Mouse (Mus musculus) liver, embryonic 14.5 days (tissue): ENCODE results near the gene Trappc6b. TPM values are rescaled to one million over a fixed set of nuclear protein-coding genes. Genes with fewer than 3 reads are reported as not detected.

Experiments
- ATAC-seq: fragments of 200-750 bp; cut with Nextera tagmentation; 2 replicates; pipeline ENCODE4 v1.8.0; 2017; ENCODE audit warnings: moderate number of reproducible peaks, mild to moderate bottlenecking, moderate library complexity; ENCODE audit not compliant: insufficient read depth
- DNase-seq, 3 experiments: peaks; one replicate each; pipeline ENCODE4 v3.0.0-alpha.2; 2012 to 2013; ENCODE audit warnings: low read depth in 3 of 3, low spot score in 3 of 3
- H3K27ac ChIP-seq: fragments of 300-500 bp; sonication (generic); 2 replicates; pipeline ENCODE4 v1.5.1; 2014; ENCODE audit warnings: moderate library complexity, mild to moderate bottlenecking, control low read depth, inconsistent platforms
- H3K27me3 ChIP-seq: fragments of 300-500 bp; sonication (generic); 2 replicates; pipeline ENCODE4 v1.6.1; 2014; ENCODE audit warnings: mild to moderate bottlenecking, low read length, moderate library complexity; ENCODE audit not compliant: control insufficient read depth, insufficient read depth
- H3K36me3 ChIP-seq: fragments of 300-500 bp; sonication (generic); replicated peaks from 2 replicates; pipeline ENCODE4 v1.6.1; 2014; ENCODE audit warnings: low read depth; ENCODE audit not compliant: control insufficient read depth, insufficient read depth
- H3K4me1 ChIP-seq, 2 experiments: fragments of 200-500 bp in 1 of 2; fragments of 300-500 bp in 1 of 2; sonication (generic) in 1 of 2; replicated peaks; 2 replicates each; pipeline ENCODE4 v1.6.1; 2012 to 2014; ENCODE audit warnings: antibody characterized with exemption in 1 of 2, inconsistent platforms in 1 of 2, low read length in 1 of 2; ENCODE audit not compliant: control insufficient read depth in 2 of 2, insufficient read depth in 2 of 2
- H3K4me2 ChIP-seq: fragments of 300-500 bp; sonication (generic); 2 replicates; pipeline ENCODE4 v1.6.1; 2014; ENCODE audit warnings: low read depth, mild to moderate bottlenecking, control low read depth, moderate library complexity
- H3K4me3 ChIP-seq, 2 experiments: fragments of 200-500 bp in 1 of 2; fragments of 300-500 bp in 1 of 2; sonication (generic) in 1 of 2; 2 replicates each; pipeline ENCODE4 v1.5.1; 2012 to 2014; ENCODE audit warnings: low read depth in 2 of 2, low read length in 2 of 2, mild to moderate bottlenecking in 2 of 2, control low read depth in 1 of 2, inconsistent platforms in 1 of 2, moderate library complexity in 1 of 2; ENCODE audit not compliant: insufficient read depth in 1 of 2
- H3K9ac ChIP-seq: fragments of 300-500 bp; sonication (generic); replicated peaks from 2 replicates; pipeline ENCODE4 v1.6.1; 2014; ENCODE audit warnings: mild to moderate bottlenecking, control low read depth, moderate library complexity
- H3K9me3 ChIP-seq: fragments of 300-500 bp; sonication (generic); 2 replicates; pipeline ENCODE4 v1.6.1; 2016; ENCODE audit warnings: low read length, mixed read lengths; ENCODE audit not compliant: control insufficient read depth
- CTCF ChIP-seq: IDR thresholded peaks from 2 replicates; pipeline ENCODE4 v1.5.1; 2016; ENCODE audit warnings: antibody characterized with exemption, low read depth, control low read depth
- EP300 ChIP-seq: IDR thresholded peaks from 2 replicates; pipeline ENCODE4 v1.6.1; 2016; ENCODE audit warnings: antibody characterized with exemption, low read depth
- WGBS: fragments of 180-500 bp; shearing (Covaris S2); extraction: QIAGEN DNeasy Blood & Tissue Kit; methylation state at CpG from one replicate; pipeline ENCODE4 v1.1.7; 2014; ENCODE audit not compliant: insufficient replicate concordance; 5-methylcytosine and 5-hydroxymethylcytosine counted together
- polyA plus RNA-seq, 2 experiments: library from polyadenylated mRNA; depleted of rRNA in 1 of 2; stranded (reverse) in 1 of 2; unstranded in 1 of 2; fragments of >200 nt; fragmentation: Nextera tagmentation in 1 of 2; extraction: Ambion mirVana in 1 of 2; gene quantifications; 2 replicates each; pipeline versions ENCODE4 v1.2.1 to v1.2.3; 2012 to 2014

Trappc6b gene
- polyA plus RNA-seq, 2 experiments: 32.3 to 36.4 TPM

DNA sequence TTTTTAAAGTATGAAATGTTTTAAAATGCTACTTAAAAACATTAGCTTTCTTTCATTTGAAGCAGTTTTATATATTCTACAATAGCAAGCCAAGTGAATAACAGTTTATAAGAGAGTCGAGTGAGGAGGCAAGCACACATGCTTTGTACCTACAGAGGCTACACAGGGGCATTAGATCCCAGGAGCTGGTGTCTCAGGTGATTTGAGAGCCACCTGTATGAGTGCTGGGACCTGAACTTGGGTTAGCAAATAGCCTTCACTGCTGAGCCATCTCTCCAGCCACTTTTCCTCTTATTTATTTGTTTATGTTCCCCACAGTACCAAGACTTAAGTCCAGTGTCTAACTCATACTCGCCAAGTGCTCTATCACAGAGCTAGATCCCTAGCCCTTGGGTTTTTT, 41.4 kb downstream of the Trappc6b start:
- WGBS: 81% methylated on average over 2 of the region's 2 CpGs

GRCm38 (mm10) chr12:59017970-59018369, 43.3 kb downstream of the Trappc6b start:
- Histone ChIP-seq H3K36me3 (peaks cover 28% of the 10 kb centered on the region), H3K4me1 (peaks cover 4 to 6% of the 10 kb centered on the region in 2 experiments), H3K4me3 (no peak overlapping the region), H3K27me3 (no peaks in the 10 kb centered on the region), H3K27ac (no peak overlapping the region), H3K4me2 (no peak overlapping the region), H3K9ac (no peak overlapping the region), H3K9me3 (no peaks in the 10 kb centered on the region)
- DNase-seq (no peak), ATAC-seq (no peak)
- TF ChIP-seq EP300 (no peak), CTCF (no peak)
- WGBS: 81% methylated on average over 8 of the region's 8 CpGs

More for the DNA sequence above, 41.4 kb downstream of the Trappc6b start:
- Histone ChIP-seq H3K27me3 (no peaks in the 10 kb centered on the region), H3K4me3 (no peak overlapping the region), H3K9ac (no peak overlapping the region), H3K36me3 (peaks cover 28% of the 10 kb centered on the region), H3K4me2 (no peak overlapping the region), H3K9me3 (no peaks in the 10 kb centered on the region), H3K4me1 (0 out of 4 replicates have a peak, but pooled peaks cover 0 to under 1% of the 10 kb centered on the region in 2 experiments), H3K27ac (no peak overlapping the region)
- ATAC-seq (no peak), DNase-seq (no peak)
- TF ChIP-seq CTCF: no peak
- TF ChIP-seq EP300: no peak

GRCm38 (mm10) chr12:59013234-59013633, 48.0 kb downstream of the Trappc6b start, which contains the start of gene Gemin2:
Gene Gemin2 (plus strand): TSS chr12:59013393.
- Histone ChIP-seq H3K4me2 (peak within 1 kb of the TSS; percentile 96), H3K4me1 (peaks cover 9 to 14% of the 10 kb centered on the region in 2 experiments), H3K4me3 (peak within 1 kb of the TSS; percentile 82 to 96), H3K9me3 (no peaks in the 10 kb centered on the region), H3K27me3 (no peaks in the 10 kb centered on the region), H3K27ac (peak within 1 kb of the TSS; percentile 92), H3K9ac (peak within 1 kb of the TSS; percentile 85), H3K36me3 (no peaks in the 10 kb centered on the region; the same call in 1 of the 2 replicates)
- no peak for TF ChIP-seq EP300
- TF ChIP-seq CTCF: peak; percentile 50
- DNase-seq: peak; percentile 86 to 87 (median 87)
- ATAC-seq: peak; percentile 69
- WGBS: under 1% methylated on average over 28 of the region's 28 CpGs

DNA sequence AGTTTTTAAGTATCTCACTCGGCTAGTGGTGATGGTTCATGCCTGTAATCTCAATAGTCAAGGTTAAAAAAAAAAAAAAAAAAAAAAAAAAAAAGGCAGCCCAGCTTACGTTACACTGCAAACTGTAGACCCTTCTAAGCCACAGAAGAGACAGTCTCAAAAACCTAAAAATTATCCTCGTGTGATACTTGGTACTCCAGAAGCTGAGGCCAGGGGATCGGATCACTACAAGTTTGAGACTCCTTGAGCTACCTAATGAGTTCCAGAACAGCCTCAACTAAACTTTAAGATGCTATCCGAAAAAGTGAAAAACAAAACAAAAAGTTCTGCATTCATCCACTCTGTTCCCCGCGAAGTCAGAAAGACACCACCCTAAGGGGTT, 48.6 kb downstream of the Trappc6b start:
- H3K36me3 ChIP-seq: no peaks in the 10 kb centered on the region; the same call in 1 of the 2 replicates
- peak overlapping the region; percentile 92 for H3K27ac ChIP-seq
- TF ChIP-seq CTCF (no peak), EP300 (no peak)
- H3K27me3 ChIP-seq: no peaks in the 10 kb centered on the region
- DNase-seq (peak in 1 of 3 experiments; percentile 10), ATAC-seq (no peak)
- 5% methylated on average over 7 of the region's 7 CpGs for WGBS
- peak overlapping the region; percentile 55 to 96 for H3K4me3 ChIP-seq
- peak overlapping the region; percentile 85 for H3K9ac ChIP-seq
- peak overlapping the region; percentile 96 for H3K4me2 ChIP-seq
- H3K4me1 ChIP-seq: peaks cover 9 to 14% of the 10 kb centered on the region in 2 experiments
- H3K9me3 ChIP-seq: no peaks in the 10 kb centered on the region

DNA sequence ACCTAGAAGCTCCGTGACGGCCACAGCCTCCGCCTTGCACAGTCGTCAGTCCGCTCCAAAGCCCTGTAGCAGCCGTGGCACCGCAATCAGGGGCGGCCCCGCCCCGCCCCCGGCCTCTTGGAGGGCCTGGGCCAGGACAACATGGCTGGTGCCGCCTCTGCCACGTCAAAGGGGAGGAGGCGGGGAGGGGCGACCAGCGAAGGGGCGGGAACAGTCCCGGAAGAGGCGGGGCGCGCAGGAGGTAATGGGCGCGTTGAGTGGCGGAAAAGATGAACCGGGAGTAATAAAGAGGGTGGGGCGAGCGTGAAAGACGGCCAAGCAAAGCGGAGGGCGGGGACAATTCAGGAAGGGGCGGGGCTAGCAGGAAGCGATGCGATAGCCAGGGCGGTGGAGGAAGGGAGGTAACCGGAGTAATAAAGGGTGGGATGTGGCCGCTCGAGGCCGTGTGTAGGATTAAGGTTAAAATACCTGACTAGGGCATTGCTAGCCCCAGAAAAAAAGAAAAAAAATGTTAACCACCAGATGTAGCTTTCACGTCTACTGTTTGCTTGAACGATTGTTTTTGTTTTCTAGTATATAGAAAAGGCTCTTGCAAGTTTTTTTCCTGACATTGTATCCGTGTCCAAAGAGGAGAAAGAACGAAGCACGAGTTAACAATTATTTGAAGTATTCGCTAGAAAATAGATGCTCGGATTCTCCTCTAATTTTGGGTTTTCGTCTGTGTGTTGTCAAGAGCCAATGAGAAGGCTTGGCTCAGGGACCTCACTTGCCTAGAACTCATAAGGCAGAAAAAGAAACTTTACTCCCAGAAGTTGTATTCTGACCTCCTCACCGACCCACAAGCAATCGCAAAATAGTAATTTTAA, 49.2 kb downstream of the Trappc6b start, which contains the start of gene Sec23a:
Gene Sec23a (minus strand): TSS at position 174 of the 866 bp plus-strand sequence.
- no peak for TF ChIP-seq EP300
- TF ChIP-seq CTCF: no peak

More for the DNA sequence above, 49.2 kb downstream of the Trappc6b start, which contains the start of gene Sec23a:
- DNase-seq (peak; percentile 95), ATAC-seq (peak; percentile 91)
- Histone ChIP-seq H3K4me3 (peak within 1 kb of the TSS; percentile 80 to 96), H3K9me3 (no peaks in the 10 kb centered on the region), H3K27me3 (no peaks in the 10 kb centered on the region), H3K27ac (peak within 1 kb of the TSS; percentile 92), H3K9ac (peak within 1 kb of the TSS; percentile 88), H3K36me3 (no peaks in the 10 kb centered on the region; the same call in 1 of the 2 replicates), H3K4me2 (peak within 1 kb of the TSS; percentile 97), H3K4me1 (peaks cover 9 to 14% of the 10 kb centered on the region in 2 experiments)
- WGBS: under 1% methylated on average over 48 of the region's 48 CpGs
